Mouse (Mus musculus): ENCODE results near the gene Fgd3. TPM values are rescaled to one million over a fixed set of nuclear protein-coding genes. Genes with fewer than 3 reads are reported as not detected.

The Fgd3 gene
- polyA plus RNA-seq (2016; fragmentation: Nextera tagmentation; extraction: Ambion mirVana), result 2.6 and 2.7 TPM in 2 replicates

GRCm38 (mm10) chr13:49320040-49320439, at the start of gene Fgd3:
TSS of gene Fgd3 (minus strand) at chr13:49320311.
- Histone ChIP-seq H3K36me3 (no peaks in the 10 kb centered on the region), H3K27ac (no peak within 1 kb of the TSS; the same call in 1 of the 2 replicates), H3K4me1 (peaks cover 37% of the 10 kb centered on the region), H3K27me3 (replicated peaks) (peaks cover 21% of the 10 kb centered on the region), H3K9ac (peak within 1 kb of the TSS; percentile 46), H3K4me3 (peak within 1 kb of the TSS; percentile 27), H3K4me2 (replicated peaks) (peak within 1 kb of the TSS; percentile 57), H3K9me3 (no peaks in the 10 kb centered on the region)
- ATAC-seq (ENCODE audit: low FRiP score, low read depth), result peak; percentile 92
- under 1% methylated on average over 10 of the region's 10 CpGs for WGBS

DNA sequence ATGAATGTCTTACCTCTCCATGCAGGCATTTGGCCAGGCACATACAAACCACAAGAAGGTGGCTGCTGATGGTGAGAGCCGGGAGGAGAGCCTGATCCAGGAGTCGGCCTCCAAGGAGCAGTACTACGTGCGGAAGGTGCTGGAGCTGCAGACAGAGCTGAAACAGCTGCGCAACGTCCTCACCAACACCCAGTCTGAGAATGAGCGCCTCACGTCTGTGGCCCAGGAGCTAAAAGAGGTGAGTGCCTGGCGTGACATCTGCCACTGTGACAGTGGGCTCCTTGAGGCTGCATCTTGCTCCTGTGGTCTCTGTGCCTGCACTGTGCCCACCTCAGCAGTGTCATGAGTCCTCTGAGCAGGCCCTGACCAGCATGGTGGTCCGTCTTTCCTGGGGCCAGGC, 49.3 kb upstream of the Fgd3 start:
- no peak overlapping the region for H3K9ac ChIP-seq
- peaks cover 7% of the 10 kb centered on the region for H3K4me1 ChIP-seq
- H3K9me3 ChIP-seq, result no peaks in the 10 kb centered on the region
- no peaks in the 10 kb centered on the region for H3K27me3 ChIP-seq (replicated peaks)
- no peak overlapping the region for H3K27ac ChIP-seq
- WGBS, result 92% methylated on average over 10 of the region's 10 CpGs
- H3K4me3 ChIP-seq, result no peak overlapping the region
- H3K4me2 ChIP-seq (replicated peaks), result no peak overlapping the region
- H3K36me3 ChIP-seq, result peaks cover 31% of the 10 kb centered on the region
- ATAC-seq (ENCODE audit: low FRiP score, low read depth), result no peak

GRCm38 (mm10) chr13:49367657-49368440, 47.7 kb upstream of the Fgd3 start:
- no peaks in the 10 kb centered on the region for H3K27me3 ChIP-seq (replicated peaks)
- H3K4me3 ChIP-seq, result no peak overlapping the region
- no peak overlapping the region for H3K4me2 ChIP-seq (replicated peaks)
- H3K4me1 ChIP-seq, result no peaks in the 10 kb centered on the region; the same call in 1 of the 2 replicates
- peaks cover 28% of the 10 kb centered on the region for H3K36me3 ChIP-seq
- WGBS, result 83% methylated on average over 4 of the region's 4 CpGs
- no peaks in the 10 kb centered on the region for H3K9me3 ChIP-seq
- ATAC-seq (ENCODE audit: low FRiP score, low read depth), result no peak
- no peak overlapping the region for H3K27ac ChIP-seq
- no peak overlapping the region for H3K9ac ChIP-seq

DNA sequence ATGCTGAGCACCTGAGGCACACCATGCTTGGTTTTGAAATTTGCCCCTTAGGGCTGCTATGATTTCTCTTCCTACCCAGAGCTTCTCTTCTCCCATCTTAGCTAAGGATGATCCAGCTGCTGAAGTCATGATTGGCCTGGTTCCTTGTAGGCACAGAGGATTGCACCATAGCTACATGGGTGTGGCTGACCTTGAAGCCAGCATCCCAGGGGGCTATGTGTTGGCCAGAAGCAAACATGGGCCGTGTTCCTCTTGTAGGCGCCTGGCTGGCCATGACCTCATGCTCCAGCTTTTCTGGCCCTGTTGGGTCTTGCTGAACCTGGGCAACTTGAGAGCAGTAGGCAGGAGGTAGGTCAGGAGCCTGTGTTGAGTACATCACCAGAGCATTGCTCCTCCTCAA, 44.6 kb upstream of the Fgd3 start:
- Histone ChIP-seq H3K9me3 (no peaks in the 10 kb centered on the region), H3K9ac (no peak overlapping the region), H3K4me3 (no peak overlapping the region), H3K4me1 (peaks cover 11% of the 10 kb centered on the region), H3K27ac (no peak overlapping the region), H3K4me2 (replicated peaks) (no peak overlapping the region), H3K36me3 (peaks cover 7% of the 10 kb centered on the region), H3K27me3 (replicated peaks) (no peaks in the 10 kb centered on the region)
- WGBS, result 88% methylated on average over 2 of the region's 2 CpGs
- no peak for ATAC-seq (ENCODE audit: low FRiP score, low read depth)

GRCm38 (mm10) chr13:49362804-49363203, 42.7 kb upstream of the Fgd3 start:
- H3K9ac ChIP-seq, result no peak overlapping the region
- no peak for ATAC-seq (ENCODE audit: low FRiP score, low read depth)
- H3K9me3 ChIP-seq, result no peaks in the 10 kb centered on the region
- no peak overlapping the region for H3K27ac ChIP-seq
- whole genome bisulfite sequencing, result 81% methylated on average over 2 of the region's 2 CpGs
- no peaks in the 10 kb centered on the region for H3K27me3 ChIP-seq (replicated peaks)
- no peaks in the 10 kb centered on the region for H3K36me3 ChIP-seq
- H3K4me1 ChIP-seq, result peaks cover 11% of the 10 kb centered on the region
- H3K4me2 ChIP-seq (replicated peaks), result no peak overlapping the region
- H3K4me3 ChIP-seq, result no peak overlapping the region

GRCm38 (mm10) chr13:49362364-49362763, 42.3 kb upstream of the Fgd3 start:
- Histone ChIP-seq H3K9ac (no peak overlapping the region), H3K9me3 (no peaks in the 10 kb centered on the region), H3K36me3 (no peaks in the 10 kb centered on the region), H3K27me3 (replicated peaks) (no peaks in the 10 kb centered on the region), H3K27ac (no peak overlapping the region), H3K4me2 (replicated peaks) (no peak overlapping the region), H3K4me3 (no peak overlapping the region), H3K4me1 (peaks cover 11% of the 10 kb centered on the region)
- 85% methylated on average over 7 of the region's 7 CpGs for WGBS
- no peak for ATAC-seq (ENCODE audit: low FRiP score, low read depth)

DNA sequence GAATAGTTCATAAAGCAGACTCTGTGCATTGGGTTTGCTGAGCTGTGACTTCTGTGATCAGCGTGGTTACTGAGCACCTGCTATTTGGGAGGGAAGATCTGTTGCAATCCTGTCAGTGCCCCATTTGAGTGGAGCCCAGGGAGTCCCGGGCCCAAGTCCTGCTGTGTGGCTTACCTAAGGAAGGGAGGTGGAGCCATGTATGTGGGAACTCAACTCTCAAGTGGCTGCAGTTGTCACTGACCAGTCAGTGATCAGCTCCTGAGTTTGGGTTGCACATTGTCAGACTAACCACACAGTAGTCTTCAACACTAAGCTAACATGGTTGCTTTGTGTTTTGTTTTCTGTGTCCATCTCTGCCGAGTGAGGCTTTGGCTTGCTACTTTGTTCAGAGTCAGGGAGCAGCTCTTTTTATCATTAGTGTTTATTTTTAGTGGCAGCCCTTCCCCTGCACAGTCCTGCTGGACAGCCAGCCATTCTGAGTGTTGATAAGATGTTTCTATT, 40.8 kb upstream of the Fgd3 start:
- Histone ChIP-seq H3K36me3 (peaks cover 10% of the 10 kb centered on the region; the same call in 1 of the 2 replicates), H3K4me2 (replicated peaks) (no peak overlapping the region), H3K27ac (no peak overlapping the region), H3K9ac (no peak overlapping the region), H3K9me3 (no peaks in the 10 kb centered on the region), H3K4me1 (peaks cover 11% of the 10 kb centered on the region), H3K4me3 (no peak overlapping the region), H3K27me3 (replicated peaks) (no peaks in the 10 kb centered on the region)
- 55% methylated on average over 3 of the region's 3 CpGs for WGBS
- no peak for ATAC-seq (ENCODE audit: low FRiP score, low read depth)

- Histone ChIP-seq H3K4me2 (replicated peaks) (no peak overlapping the region), H3K9me3 (no peaks in the 10 kb centered on the region), H3K9ac (no peak overlapping the region), H3K4me1 (peaks cover 24% of the 10 kb centered on the region), H3K27me3 (replicated peaks) (no peaks in the 10 kb centered on the region), H3K4me3 (no peak overlapping the region), H3K36me3 (peaks cover 11% of the 10 kb centered on the region; the same call in 1 of the 2 replicates), H3K27ac (no peak overlapping the region)
- no peak for ATAC-seq (ENCODE audit: low FRiP score, low read depth)
- WGBS, result 96% methylated on average over 3 of the region's 3 CpGs
Measured at GRCm38 (mm10) chr13:49358184-49358583, 38.1 kb upstream of the Fgd3 start.

GRCm38 (mm10) chr13:49357367-49358026, 37.4 kb upstream of the Fgd3 start:
- peaks cover 11% of the 10 kb centered on the region; the same call in 1 of the 2 replicates for H3K36me3 ChIP-seq
- no peaks in the 10 kb centered on the region for H3K27me3 ChIP-seq (replicated peaks)
- no peak overlapping the region for H3K4me3 ChIP-seq
- no peaks in the 10 kb centered on the region for H3K9me3 ChIP-seq
- H3K9ac ChIP-seq, result no peak overlapping the region
- no peak for ATAC-seq (ENCODE audit: low FRiP score, low read depth)
- 94% methylated on average over 8 of the region's 8 CpGs for WGBS
- H3K4me2 ChIP-seq (replicated peaks), result no peak overlapping the region
- H3K4me1 ChIP-seq, result peaks cover 28% of the 10 kb centered on the region
- H3K27ac ChIP-seq, result no peak overlapping the region

DNA sequence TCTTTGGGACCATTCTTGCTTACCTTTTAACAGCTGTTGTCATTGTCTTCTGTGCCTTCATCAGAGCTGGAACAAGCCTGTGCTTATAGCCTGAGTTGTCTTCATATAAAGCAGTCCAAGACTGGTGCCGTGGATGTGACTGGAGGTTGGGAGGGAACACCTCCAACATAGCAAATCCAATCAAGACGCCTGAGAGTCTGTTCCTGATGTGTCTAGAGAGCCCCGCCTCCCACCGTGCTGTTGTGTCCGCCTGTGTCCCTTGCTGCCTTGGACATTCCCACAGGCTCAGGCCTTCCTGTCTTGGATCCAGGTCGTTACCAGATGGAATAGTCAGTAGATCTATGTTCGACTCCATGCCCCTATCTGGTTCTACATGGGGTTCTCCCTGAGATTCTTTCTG, 36.0 kb upstream of the Fgd3 start:
- H3K4me2 ChIP-seq (replicated peaks), result no peak overlapping the region
- H3K4me1 ChIP-seq, result peaks cover 27% of the 10 kb centered on the region
- H3K36me3 ChIP-seq, result peaks cover 11% of the 10 kb centered on the region; the same call in 1 of the 2 replicates
- 81% methylated on average over 7 of the region's 7 CpGs for WGBS
- no peak overlapping the region for H3K9ac ChIP-seq
- no peak overlapping the region for H3K27ac ChIP-seq
- ATAC-seq (ENCODE audit: low FRiP score, low read depth), result no peak
- H3K27me3 ChIP-seq (replicated peaks), result no peaks in the 10 kb centered on the region
- H3K9me3 ChIP-seq, result no peaks in the 10 kb centered on the region
- no peak overlapping the region for H3K4me3 ChIP-seq

GRCm38 (mm10) chr13:49355461-49356061, 35.5 kb upstream of the Fgd3 start:
- Histone ChIP-seq H3K27me3 (replicated peaks) (no peaks in the 10 kb centered on the region), H3K4me1 (peaks cover 27% of the 10 kb centered on the region), H3K9me3 (no peaks in the 10 kb centered on the region), H3K4me2 (replicated peaks) (no peak overlapping the region), H3K36me3 (peaks cover 11% of the 10 kb centered on the region; the same call in 1 of the 2 replicates), H3K4me3 (no peak overlapping the region), H3K9ac (no peak overlapping the region), H3K27ac (no peak overlapping the region)
- 84% methylated on average over 11 of the region's 11 CpGs for WGBS
- no peak for ATAC-seq (ENCODE audit: low FRiP score, low read depth)

DNA sequence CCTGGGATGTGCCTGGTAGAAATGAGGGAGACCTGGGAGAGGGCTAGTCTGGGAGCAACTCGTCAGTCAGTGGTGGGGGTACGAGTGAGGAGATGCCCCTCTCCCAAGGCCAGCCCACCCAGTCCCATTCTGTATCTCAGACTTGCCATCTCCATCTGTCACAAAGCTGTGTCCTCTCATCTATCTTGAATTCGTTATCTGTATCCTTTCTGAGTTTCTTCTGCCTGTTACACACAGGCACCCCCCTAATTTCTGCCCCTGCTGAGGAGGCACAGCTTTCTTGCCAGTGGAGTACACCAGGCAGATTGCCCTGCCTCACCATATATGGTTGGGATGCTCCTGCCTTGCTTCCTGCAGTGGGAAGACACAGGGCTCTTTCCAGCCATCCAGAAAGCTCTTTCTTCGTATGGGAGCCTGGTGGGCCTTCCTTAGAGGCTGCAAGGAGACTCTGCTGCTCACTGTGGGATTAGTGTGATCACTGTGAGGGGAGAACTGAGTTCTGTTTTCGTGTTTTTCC, 33.9 kb upstream of the Fgd3 start:
- no peaks in the 10 kb centered on the region for H3K27me3 ChIP-seq (replicated peaks)
- peaks cover 11% of the 10 kb centered on the region; the same call in 1 of the 2 replicates for H3K36me3 ChIP-seq
- H3K4me3 ChIP-seq, result no peak overlapping the region
- H3K9me3 ChIP-seq, result no peaks in the 10 kb centered on the region
- peaks cover 27% of the 10 kb centered on the region for H3K4me1 ChIP-seq
- no peak for ATAC-seq (ENCODE audit: low FRiP score, low read depth)
- WGBS, result 72% methylated on average over 5 of the region's 5 CpGs
- no peak overlapping the region for H3K4me2 ChIP-seq (replicated peaks)
- H3K27ac ChIP-seq, result no peak overlapping the region
- no peak overlapping the region for H3K9ac ChIP-seq
